Mouse (Mus musculus): ENCODE results near the gene Per3.
"Not testable (repeated sequence)": the region's sequence is repeated elsewhere in the genome, so short reads cannot be mapped to it uniquely, and the experiment has no call there.

Gene Per3

DNA sequence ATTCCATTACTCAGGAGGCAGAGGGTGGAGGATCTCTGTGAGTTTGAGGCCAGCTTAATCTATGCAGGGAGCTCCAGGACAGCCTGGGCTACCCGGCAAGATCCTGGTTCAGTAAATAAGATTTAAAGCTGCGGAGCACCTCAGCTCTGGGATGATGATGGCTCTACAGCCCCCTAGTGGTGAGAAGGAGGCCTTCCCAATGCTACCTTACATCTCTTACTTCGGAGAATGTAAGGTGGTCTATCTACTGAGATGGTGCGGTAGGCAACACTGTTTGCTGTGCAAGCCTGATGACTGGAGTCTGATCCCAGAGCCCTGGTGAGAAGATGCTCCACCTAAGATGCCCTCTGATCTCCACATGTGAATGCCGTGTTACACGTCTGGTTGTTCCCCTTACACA lies 17.5 kb downstream of the Per3 start:
- peak in 1 of 2 experiments; percentile 48 for DNase-seq (ENCODE audit: low spot score in 2 of 2)

DNA sequence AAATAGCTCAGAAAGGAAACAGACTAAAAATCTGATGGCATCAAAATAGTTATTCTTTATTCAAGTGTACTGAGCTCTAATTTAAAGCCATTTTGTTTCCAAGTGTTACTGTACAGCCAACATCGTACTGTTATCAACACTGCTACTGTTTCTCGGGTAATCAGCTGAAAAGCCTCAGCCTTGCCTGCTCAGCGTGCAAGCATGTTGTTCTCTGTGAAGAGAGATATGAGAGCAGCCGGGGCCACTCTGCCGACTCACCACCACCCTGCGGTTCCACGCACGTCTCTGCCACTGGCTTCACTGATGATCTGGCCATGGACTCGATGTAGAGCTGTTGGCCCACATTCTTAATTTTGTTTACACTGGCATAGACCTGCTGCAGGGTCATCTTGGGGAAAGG lies 20.3 kb downstream of the Per3 start:
- no peak for DNase-seq (ENCODE audit: low spot score in 2 of 2)

- DNase-seq (ENCODE audit: low spot score in 2 of 2): not testable (repeated sequence)
Measured at GRCm38 (mm10) chr4:151017356-151017755, 27.1 kb downstream of the Per3 start.

DNA sequence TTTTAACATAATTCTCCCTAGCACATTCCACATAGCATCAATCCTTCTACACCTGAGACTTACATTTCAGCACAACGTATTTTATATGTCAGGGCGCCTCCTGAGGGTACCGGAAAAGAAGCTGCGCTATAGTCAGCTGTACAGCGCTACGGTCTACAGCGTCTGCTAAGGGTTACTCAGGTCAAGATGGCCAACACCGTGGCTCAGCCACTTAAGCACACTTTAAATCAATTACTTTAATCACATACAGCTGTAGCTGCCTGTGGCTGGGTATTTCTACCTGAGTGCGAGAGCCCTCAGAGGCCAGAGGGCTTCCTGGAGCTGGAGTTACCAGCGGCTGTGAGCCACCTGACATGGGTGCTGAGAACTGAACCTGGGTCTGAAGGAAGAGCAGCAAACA lies 28.5 kb downstream of the Per3 start:
- DNase-seq (ENCODE audit: low spot score in 2 of 2): no peak

- no peak for DNase-seq (ENCODE audit: low spot score in 2 of 2)
Measured at GRCm38 (mm10) chr4:151010316-151010715, 34.1 kb downstream of the Per3 start.

GRCm38 (mm10) chr4:151006945-151007344 lies 37.5 kb downstream of the Per3 start:
- peak in 1 of 2 experiments; percentile 47 for DNase-seq (ENCODE audit: low spot score in 2 of 2)

DNA sequence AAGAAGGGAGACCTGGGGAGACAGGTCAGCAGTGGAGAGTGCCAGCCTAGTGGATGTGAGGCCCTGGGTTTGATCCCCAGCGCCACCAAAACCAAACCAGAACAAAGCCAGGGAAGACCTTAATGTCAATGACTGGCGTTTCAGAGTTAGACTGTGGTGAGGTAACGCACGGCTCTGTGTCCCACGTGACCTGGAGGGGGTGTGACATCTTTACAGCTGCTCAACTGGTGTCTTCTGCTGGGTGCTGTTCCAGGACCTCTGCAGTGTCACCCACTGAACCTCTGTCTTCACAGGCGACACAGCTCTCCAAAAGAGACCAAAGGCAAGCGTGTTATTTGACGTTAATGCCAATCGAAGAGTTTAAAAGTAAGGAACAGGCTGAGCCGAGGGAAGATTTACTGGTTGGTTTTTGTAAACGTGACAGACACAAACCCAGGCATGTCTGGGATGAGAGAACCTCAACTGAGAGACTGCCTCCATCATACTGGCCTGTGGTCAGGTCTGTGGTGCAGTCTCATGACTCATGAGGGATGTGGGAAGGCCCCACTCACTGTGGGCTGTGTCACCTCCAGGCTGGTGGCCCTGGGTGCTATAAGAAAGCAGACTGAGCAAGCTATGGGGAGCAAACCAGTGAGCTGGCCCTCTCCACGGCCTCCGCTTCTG lies 38.7 kb downstream of the Per3 start:
- no peak for DNase-seq (ENCODE audit: low spot score in 2 of 2)

GRCm38 (mm10) chr4:151001397-151001796 lies 43.1 kb downstream of the Per3 start:
- DNase-seq (ENCODE audit: low spot score in 2 of 2): no peak

DNA sequence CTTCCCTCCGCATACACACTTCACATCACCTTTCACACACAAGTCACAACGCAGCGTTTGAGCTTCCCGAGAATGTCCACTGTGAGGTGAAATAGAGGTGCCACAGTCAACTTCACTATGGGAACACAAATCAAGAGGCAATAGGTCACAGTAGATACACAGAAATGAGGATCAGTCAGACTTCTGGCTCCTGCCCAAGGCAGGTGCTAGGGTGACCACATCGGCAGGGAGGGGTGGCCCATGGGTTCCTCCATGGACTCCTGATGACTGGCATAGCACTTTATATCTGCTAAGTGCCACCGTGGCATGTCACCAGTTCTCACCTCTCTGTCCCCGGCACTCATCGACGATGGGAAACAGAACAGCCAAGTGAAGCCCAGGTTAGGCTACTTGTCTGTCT lies 45.8 kb downstream of the Per3 start:
- no peak for DNase-seq (ENCODE audit: low spot score in 2 of 2)

DNA sequence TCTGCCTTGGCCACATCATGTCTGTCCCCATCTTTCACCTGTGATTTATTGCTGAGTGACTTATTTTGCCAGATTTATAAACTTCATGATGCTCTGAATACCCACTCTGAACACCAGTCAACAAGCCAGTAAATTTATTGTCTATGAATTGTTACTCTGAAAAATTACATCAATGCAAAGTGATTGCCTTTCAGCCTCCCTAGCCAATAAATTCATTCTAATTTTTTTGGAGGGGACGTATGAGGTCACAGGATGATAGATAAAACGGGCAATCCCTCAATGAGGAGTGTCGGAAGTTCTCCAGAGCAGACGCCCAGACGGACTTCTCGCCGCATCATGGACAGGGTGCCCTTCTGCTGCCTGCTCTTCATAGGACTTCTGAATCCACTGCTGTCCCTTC lies 47.7 kb downstream of the Per3 start, which contains the start of gene Uts2:
Gene Uts2 (plus strand): TSS at position 301 of the 400 bp plus-strand sequence.
- no peak for DNase-seq (ENCODE audit: low spot score in 2 of 2)

GRCm38 (mm10) chr4:150990148-150990547 lies 54.3 kb downstream of the Per3 start:
- no peak for DNase-seq (ENCODE audit: low spot score in 2 of 2)

DNA sequence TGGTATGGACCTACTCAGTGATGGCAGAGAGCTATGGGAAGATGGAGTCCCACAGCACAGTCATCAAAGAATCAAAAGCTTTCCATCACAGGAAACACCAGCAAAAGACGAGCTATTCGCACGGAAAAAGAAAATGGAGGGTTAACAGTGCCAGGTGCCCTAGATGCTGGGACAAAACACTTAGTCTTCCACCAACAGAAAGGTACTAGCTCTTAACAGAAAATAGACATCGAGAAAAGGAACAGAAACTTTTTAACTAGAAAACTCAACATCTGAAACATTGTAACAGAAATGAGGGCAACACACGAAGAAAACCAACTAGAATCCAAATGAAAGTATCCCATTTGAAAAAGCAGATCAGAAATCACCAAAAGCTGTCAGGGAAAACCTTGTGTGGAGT lies 64.3 kb downstream of the Per3 start:
- no peak for DNase-seq (ENCODE audit: low spot score in 2 of 2)

DNA sequence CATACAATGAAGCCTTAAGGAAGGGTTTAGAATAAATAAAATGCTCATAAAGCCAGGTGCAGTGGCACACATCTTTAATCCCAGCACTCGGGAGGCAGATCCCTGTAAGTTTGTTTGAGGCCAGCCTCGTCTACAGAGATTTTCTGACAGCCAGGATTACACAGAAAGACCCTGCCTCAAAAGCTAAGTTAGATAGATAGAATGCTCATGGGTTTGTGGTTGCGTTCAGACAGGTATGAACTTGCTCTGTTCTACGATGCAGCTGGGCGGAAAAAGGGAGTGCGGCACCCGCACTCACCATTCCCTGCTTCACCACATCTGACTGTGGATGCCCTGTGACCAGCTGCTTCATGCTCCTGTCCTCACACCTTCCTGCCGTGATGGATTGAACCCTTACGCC lies 65.0 kb downstream of the Per3 start:
- peak in 1 of 2 experiments; percentile 4 for DNase-seq (ENCODE audit: low spot score in 2 of 2)

GRCm38 (mm10) chr4:150978156-150978910 lies 66.1 kb downstream of the Per3 start:
- DNase-seq (ENCODE audit: low spot score in 2 of 2): no peak

DNA sequence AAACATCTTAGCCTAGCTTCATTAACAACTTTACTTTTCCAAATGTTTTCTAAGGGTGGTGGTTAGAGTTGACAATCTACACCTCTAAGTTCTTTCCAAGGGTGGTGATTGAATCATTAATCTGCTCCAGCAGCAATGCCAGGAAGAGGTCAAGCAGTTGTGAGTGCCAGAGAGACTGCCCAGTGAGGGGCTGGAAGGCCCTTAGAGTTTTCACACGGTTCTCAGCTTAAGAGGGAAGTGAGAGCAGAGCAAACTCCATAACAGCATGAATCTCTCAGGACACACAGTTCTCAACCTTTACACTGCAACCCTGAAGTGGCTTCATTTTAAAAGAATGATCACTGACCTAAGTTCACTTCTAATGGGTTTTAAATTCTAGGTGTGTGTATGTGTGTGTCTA lies 69.3 kb downstream of the Per3 start:
- DNase-seq (ENCODE audit: low spot score in 2 of 2): no peak

DNA sequence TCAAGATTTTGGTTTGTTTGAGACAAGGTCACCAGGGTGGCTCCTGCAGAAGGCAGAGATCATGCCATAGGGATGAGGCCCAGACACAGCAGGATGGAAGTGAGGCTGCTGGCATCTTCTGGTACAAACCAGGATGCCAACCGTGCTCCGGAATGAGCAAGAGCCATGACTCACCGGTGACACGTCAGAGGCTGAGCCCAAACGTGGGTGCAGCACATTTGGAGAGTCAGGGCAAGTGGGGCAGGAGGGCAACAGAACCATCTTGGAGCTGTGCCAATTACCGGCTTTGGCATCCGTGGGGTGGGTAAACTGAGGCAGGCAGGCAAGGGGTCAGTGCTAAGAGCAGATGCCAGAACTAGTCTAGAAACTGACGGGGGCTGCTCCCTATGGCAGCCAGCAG lies 71.2 kb downstream of the Per3 start:
- peak in 1 of 2 experiments; percentile 6 for DNase-seq (ENCODE audit: low spot score in 2 of 2)

DNA sequence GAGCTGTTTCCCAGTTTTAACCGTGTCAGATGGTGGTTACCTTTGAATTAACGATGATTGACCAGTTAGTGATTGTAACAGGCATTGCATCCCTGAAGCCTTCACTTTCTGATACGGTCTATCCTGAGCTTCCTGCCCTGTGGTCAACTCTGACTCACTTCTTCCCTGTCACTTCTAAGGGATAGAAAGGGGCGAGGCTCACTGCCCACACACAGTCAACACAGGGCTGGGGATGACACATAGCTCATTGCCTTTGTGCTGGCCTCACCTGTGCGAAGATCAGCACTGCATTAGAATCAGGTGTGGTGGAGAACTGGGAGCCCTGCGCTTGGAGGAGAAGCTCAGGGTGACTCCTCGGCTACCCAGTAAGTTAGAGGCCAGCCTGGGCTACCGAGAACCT lies 75.5 kb downstream of the Per3 start:
- DNase-seq (ENCODE audit: low spot score in 2 of 2): no peak

GRCm38 (mm10) chr4:150966556-150966955 lies 77.9 kb downstream of the Per3 start:
- peak; percentile 50 to 65 for DNase-seq (ENCODE audit: low spot score in 2 of 2)

GRCm38 (mm10) chr4:150965555-150965951 lies 78.9 kb downstream of the Per3 start:
- DNase-seq (ENCODE audit: low spot score in 2 of 2): no peak

GRCm38 (mm10) chr4:150964635-150965554 lies 79.6 kb downstream of the Per3 start:
- DNase-seq (ENCODE audit: low spot score in 2 of 2): peak; percentile 83 to 89

GRCm38 (mm10) chr4:150963711-150964110 lies 80.8 kb downstream of the Per3 start:
- no peak for DNase-seq (ENCODE audit: low spot score in 2 of 2)

GRCm38 (mm10) chr4:150962231-150962630 lies 82.2 kb downstream of the Per3 start:
- no peak for DNase-seq (ENCODE audit: low spot score in 2 of 2)

All from right cerebral cortex, postnatal 10 days (tissue).